Mouse (Mus musculus) lung, postnatal 0 days (tissue): ENCODE measurements around the gene Sim1. TPM values are rescaled to one million over a fixed set of nuclear protein-coding genes. Genes with fewer than 3 reads are reported as not detected.

ENCODE experiments used
- ATAC-seq: fragments of 200-750 bp; cut with Nextera tagmentation; 2 replicates; pipeline ENCODE4 v1.8.0; 2017; ENCODE audit warnings: moderate library complexity
- DNase-seq: peaks from one replicate; pipeline ENCODE4 v3.0.0-alpha.2; 2016; ENCODE audit warnings: low spot score
- H3K27ac ChIP-seq: fragments of 300-500 bp; sonication (generic); 2 replicates; pipeline ENCODE4 v1.5.1; 2014; ENCODE audit warnings: antibody characterized with exemption, mild to moderate bottlenecking, low read length, mixed read lengths
- H3K27me3 ChIP-seq: fragments of 300-500 bp; sonication (generic); replicated peaks from 2 replicates; pipeline ENCODE4 v1.6.1; 2014; ENCODE audit warnings: low read length, mixed read lengths; ENCODE audit not compliant: insufficient read depth
- H3K36me3 ChIP-seq: fragments of 300-500 bp; sonication (generic); 2 replicates; pipeline ENCODE4 v1.6.1; 2014; ENCODE audit warnings: low read length, mixed read lengths; ENCODE audit not compliant: insufficient read depth
- H3K4me1 ChIP-seq: fragments of 300-500 bp; sonication (generic); 2 replicates; pipeline ENCODE4 v1.6.1; 2014; ENCODE audit warnings: antibody characterized with exemption, low read depth, low read length, mixed read lengths; ENCODE audit not compliant: insufficient read depth
- H3K4me2 ChIP-seq: fragments of 300-500 bp; sonication (generic); replicated peaks from 2 replicates; pipeline ENCODE4 v1.6.1; 2014; ENCODE audit warnings: low read depth, mild to moderate bottlenecking, low read length, moderate library complexity, mixed read lengths
- H3K4me3 ChIP-seq: fragments of 300-500 bp; sonication (generic); 2 replicates; pipeline ENCODE4 v1.5.1; 2014; ENCODE audit warnings: low read depth, low read length
- H3K9ac ChIP-seq: fragments of 300-500 bp; sonication (generic); replicated peaks from 2 replicates; pipeline ENCODE4 v1.6.1; 2014; ENCODE audit warnings: low read depth, mild to moderate bottlenecking
- H3K9me3 ChIP-seq: fragments of 300-500 bp; sonication (generic); 2 replicates; pipeline ENCODE4 v1.6.1; 2016; ENCODE audit warnings: low read length, mixed read lengths
- CTCF ChIP-seq: IDR thresholded peaks from 2 replicates; pipeline ENCODE4 v1.5.1; 2016; ENCODE audit warnings: antibody characterized with exemption, mild to moderate bottlenecking
- EP300 ChIP-seq: IDR thresholded peaks from 2 replicates; pipeline ENCODE4 v1.6.1; 2016; ENCODE audit warnings: antibody characterized with exemption, mild to moderate bottlenecking, control low read depth
- WGBS: fragments of 180-500 bp; shearing (Covaris S2); extraction: QIAGEN DNeasy Blood & Tissue Kit; methylation state at CpG from one replicate; pipeline ENCODE4 v1.1.7; 2014; 5-methylcytosine and 5-hydroxymethylcytosine counted together
- polyA plus RNA-seq: library from polyadenylated mRNA; unstranded; fragments of >200 nt; fragmentation: Nextera tagmentation; extraction: Ambion mirVana; gene quantifications from 2 replicates; pipeline ENCODE4 v1.2.1, GENCODE M21; 2015

Gene Sim1
- polyA plus RNA-seq, 1 experiment from 2014 or later: not detected

- H3K4me1 ChIP-seq: no peaks in the 10 kb centered on the region
- H3K36me3 ChIP-seq: no peaks in the 10 kb centered on the region
- no peaks in the 10 kb centered on the region for H3K27me3 ChIP-seq
- WGBS: 75% methylated on average over 9 of the region's 9 CpGs
- no peak overlapping the region for H3K4me2 ChIP-seq
- TF ChIP-seq EP300 (no peak), CTCF (no peak)
- H3K27ac ChIP-seq: no peak overlapping the region
- H3K9me3 ChIP-seq: no peaks in the 10 kb centered on the region
- DNase-seq (no peak), ATAC-seq (no peak)
- H3K9ac ChIP-seq: no peak overlapping the region
- no peak overlapping the region for H3K4me3 ChIP-seq
These were observed 129.0 kb downstream of the Sim1 start for GRCm38 (mm10) chr10:51023308-51024279.
